Comparison of ENCODE assay signal across 9 mouse cellular contexts in genomic region chr2:92987108-92987618, GRCm38 (mm10). TPM values are rescaled to one million over a fixed set of nuclear protein-coding genes. Genes with fewer than 3 reads are reported as not detected.
DNase-seq lines count a peak whose midpoint lies in the region; ATAC-seq and TF ChIP-seq lines count a peak whose summit lies in the region.
"Had no signal": no experiment of that assay in that cellular context is flagged by ENCODE, and none has a peak within 500 bp of the region (broad histone marks: within the 10 kb centered on the region; RNA-seq: fewer than 3 reads in every experiment).

No protein-coding gene starts in this region.

- H3K27ac ChIP-seq in hindbrain, embryonic 10.5 days: peak overlapping the region; percentile 86
- no peak overlapping the region for H3K27ac ChIP-seq in hindbrain, embryonic 12.5 days
- H3K27ac ChIP-seq in heart, embryonic 15.5 days: peak overlapping the region; percentile 85

- ATAC-seq in hindbrain, embryonic 12.5 days (ENCODE audit: low FRiP score): no peak
- ATAC-seq in heart, embryonic 15.5 days (replicated peaks; ENCODE audit: insufficient number of reproducible peaks, insufficient read depth, low FRiP score, low read depth): no peak

- peaks cover 45% of the 10 kb centered on the region for H3K4me1 ChIP-seq in hindbrain, embryonic 10.5 days (replicated peaks)
- H3K4me1 ChIP-seq in hindbrain, embryonic 12.5 days: peaks cover 15% of the 10 kb centered on the region
- peaks cover 37% of the 10 kb centered on the region for H3K4me1 ChIP-seq in heart, embryonic 15.5 days (replicated peaks)
- peaks cover 26% of the 10 kb centered on the region for H3K4me1 ChIP-seq in lung, adult 2 months (ENCODE audit: control insufficient read depth, insufficient read depth, low read length)

- no peak overlapping the region for H3K9ac ChIP-seq in hindbrain, embryonic 12.5 days
- no peak overlapping the region for H3K9ac ChIP-seq in heart, embryonic 15.5 days
- H3K9ac ChIP-seq: hindbrain, embryonic 13.5 days had no signal

- no peaks in the 10 kb centered on the region for H3K27me3 ChIP-seq in hindbrain, embryonic 10.5 days (ENCODE audit: insufficient read depth, poor library complexity, severe bottlenecking)
- H3K27me3 ChIP-seq in hindbrain, embryonic 12.5 days: no peaks in the 10 kb centered on the region
- H3K27me3 ChIP-seq in heart, embryonic 15.5 days: no peaks in the 10 kb centered on the region
- H3K27me3 ChIP-seq: hindbrain, embryonic 13.5 days had no signal

- H3K9me3 ChIP-seq in hindbrain, embryonic 10.5 days: no peaks in the 10 kb centered on the region
- H3K9me3 ChIP-seq in hindbrain, embryonic 12.5 days (replicated peaks): no peaks in the 10 kb centered on the region
- H3K9me3 ChIP-seq in heart, embryonic 15.5 days (replicated peaks): no peaks in the 10 kb centered on the region
- H3K9me3 ChIP-seq: hindbrain, embryonic 13.5 days had no signal

- no peak overlapping the region for H3K4me2 ChIP-seq in hindbrain, embryonic 12.5 days (replicated peaks)
- no peak overlapping the region for H3K4me2 ChIP-seq in heart, embryonic 15.5 days

- peak; percentile 37; the same call in 1 of the 2 replicates for TF ChIP-seq CTCF in lung, adult 2 months (IDR thresholded peaks at IDR 0.05; ENCODE audit: insufficient read depth, low read length)

- no peak overlapping the region for H3K4me3 ChIP-seq in hindbrain, embryonic 10.5 days
- H3K4me3 ChIP-seq in hindbrain, embryonic 12.5 days: no peak overlapping the region
- no peak overlapping the region for H3K4me3 ChIP-seq in heart, embryonic 15.5 days
- H3K4me3 ChIP-seq in lung, adult 2 months (replicated peaks; ENCODE audit: extremely low read depth, low read depth, low read length): no peak overlapping the region
- H3K4me3 ChIP-seq: hindbrain, embryonic 13.5 days had no signal

- 79% methylated on average over 7 of the region's 7 CpGs for WGBS in hindbrain, embryonic 10.5 days
- WGBS in hindbrain, embryonic 12.5 days: 80% methylated on average over 7 of the region's 7 CpGs
- 83% methylated on average over 7 of the region's 7 CpGs for WGBS in heart, embryonic 15.5 days
- 75% methylated on average over 7 of the region's 7 CpGs for WGBS in lung, adult 2 months

- intact Hi-C loops in left cerebral cortex, postnatal 36 days (cut with DNase I): no loop called here

- TF ChIP-seq POLR2A in lung, adult 2 months (IDR thresholded peaks at IDR 0.05; ENCODE audit: borderline replicate concordance, extremely low read depth, low read depth, low read length): no peak

- H3K36me3 ChIP-seq in hindbrain, embryonic 10.5 days: peaks cover 32% of the 10 kb centered on the region
- H3K36me3 ChIP-seq in hindbrain, embryonic 12.5 days: peaks cover 13% of the 10 kb centered on the region
- H3K36me3 ChIP-seq in heart, embryonic 15.5 days: peaks cover 22% of the 10 kb centered on the region

- DNase-seq in hindbrain, embryonic 10.5 days (ENCODE audit: low spot score): no peak
- peak; percentile 40 for DNase-seq in MN1 (ENCODE audit: low spot score)
- DNase-seq in lung, adult 2 months: peak; percentile 43
- no peak for DNase-seq in layer of hippocampus, postnatal 25 days (ENCODE audit: extremely low spot score in 1 of 2, low spot score in 1 of 2)
- DNase-seq in frontal cortex, postnatal 14 days (ENCODE audit: low spot score in 2 of 2): no peak
- DNase-seq in left cerebral cortex, postnatal 36 days (ENCODE audit: low spot score in 2 of 2): no peak

RNA-seq across cellular contexts. Expression of gene Prdm11, which starts 58.8 kb away (rescaled TPM):
- polyA plus RNA-seq in hindbrain, embryonic 10.5 days (2016; fragmentation: Nextera tagmentation; extraction: Ambion mirVana): 2.1 and 2.3 TPM in 2 replicates
- 2.9 and 3.6 TPM in 2 replicates for polyA plus RNA-seq in hindbrain, embryonic 12.5 days (2016; fragmentation: Nextera tagmentation; extraction: Ambion mirVana)
- polyA plus RNA-seq in heart, embryonic 15.5 days (2015; fragmentation: Nextera tagmentation; extraction: Ambion mirVana): 4.7 and 5.7 TPM in 2 replicates
- polyA plus RNA-seq in lung, adult 2 months (2012; rRNA removed): 12.3 and 14.1 TPM in 2 replicates
- total RNA-seq in layer of hippocampus, postnatal 25 days (2021): 10 to 100 TPM; 24.1 to 25.8 TPM
- total RNA-seq in left cerebral cortex, postnatal 36 days (2021): 10 to 100 TPM; 21.0 to 25.1 TPM

Comparison
In these comparisons a context has a peak if more than half of its experiments do, and no peak if none do; other contexts are left out.
1. DNase-seq: peak in MN1 (single experiment) and lung, adult 2 months (single experiment); none in hindbrain, embryonic 10.5 days (single experiment), layer of hippocampus, postnatal 25 days (0 of 2), frontal cortex, postnatal 14 days (0 of 2) and left cerebral cortex, postnatal 36 days (0 of 2).